Mouse (Mus musculus) left cerebral cortex, adult 2 months (tissue): Measurements from ENCODE around the gene Pdhb. TPM values are rescaled to one million over a fixed set of nuclear protein-coding genes. Genes with fewer than 3 reads are reported as not detected.
A peak's percentile ranks its signal among the peaks of the same experiment; 100 is the strongest.
"Not testable (repeated sequence)": the region's sequence is repeated elsewhere in the genome, so short reads cannot be mapped to it uniquely, and the experiment has no call there.

ENCODE experiments used
- DNase-seq, 2 experiments: peaks; one replicate each; pipeline ENCODE4 v3.0.0; 2021 to 2022; ENCODE audit warnings: low spot score in 2 of 2, mixed read lengths in 1 of 2; ENCODE audit errors: extremely low spot score in 1 of 2
- H3K27ac ChIP-seq: fragments of 200-600 bp; 2 replicates; pipeline ENCODE4 v1.8.1; 2022
- H3K4me3 ChIP-seq: fragments of 200-600 bp; 2 replicates; pipeline ENCODE4 v1.8.1; 2022
- CTCF ChIP-seq: fragments of 200-600 bp; IDR thresholded peaks from 2 replicates; pipeline ENCODE4 v1.8.1; 2022; ENCODE audit warnings: antibody characterized with exemption, mild to moderate bottlenecking, moderate library complexity
- intact Hi-C: fragments of 180-260 bp; cut with DNase I; formaldehyde crosslinking; loops from one replicate; pipeline ENCODE4 v1.15.1; 2025
- total RNA-seq, 2 experiments: library from RNA; stranded (reverse); gene quantifications; 2 replicates each; pipeline ENCODE4 v1.2.3; 2021

The Pdhb gene
- total RNA-seq, 2 experiments from 2014 or later = 159 to 168 TPM

GRCm38 (mm10) chr14:8151757-8152156 lies 21.1 kb downstream of the Pdhb start:
- intact Hi-C loops = loop anchor here (2.0 kb wide), 1 partner anchor 17 kb away; no protein-coding TSS in a partner anchor
- DNase-seq = no peak
- no peak for TF ChIP-seq CTCF
- Histone ChIP-seq H3K27ac (peak overlapping the region; percentile 74), H3K4me3 (no peak overlapping the region)

- Histone ChIP-seq H3K27ac (0 out of 2 replicates have a peak overlapping the region, but pooled peaks have one; percentile 41), H3K4me3 (no peak overlapping the region)
- intact Hi-C loops = no loop called here
- TF ChIP-seq CTCF = no peak
- peak in 1 of 2 experiments; percentile 39 for DNase-seq
Observed at GRCm38 (mm10) chr14:8148842-8149241, 24.0 kb downstream of the Pdhb start.

GRCm38 (mm10) chr14:8146611-8147223 lies 26.1 kb downstream of the Pdhb start:
- H3K27ac ChIP-seq = no peak overlapping the region
- no peak for DNase-seq
- no peak overlapping the region for H3K4me3 ChIP-seq
- TF ChIP-seq CTCF = no peak
- intact Hi-C loops = no loop called here

GRCm38 (mm10) chr14:8145594-8146558 lies 26.9 kb downstream of the Pdhb start:
- intact Hi-C loops = no loop called here
- H3K27ac ChIP-seq = no peak overlapping the region
- DNase-seq = no peak
- no peak for TF ChIP-seq CTCF
- H3K4me3 ChIP-seq = no peak overlapping the region

- no peak for DNase-seq
- intact Hi-C loops = no loop called here
- no peak for TF ChIP-seq CTCF
- H3K27ac ChIP-seq = no peak overlapping the region
- H3K4me3 ChIP-seq = no peak overlapping the region
Observed at GRCm38 (mm10) chr14:8141131-8141530, 31.7 kb downstream of the Pdhb start.

- intact Hi-C loops = no loop called here
- TF ChIP-seq CTCF = no peak
- Histone ChIP-seq H3K27ac (no peak overlapping the region), H3K4me3 (no peak overlapping the region)
- no peak for DNase-seq
Observed at GRCm38 (mm10) chr14:8139724-8140710, 32.8 kb downstream of the Pdhb start.

GRCm38 (mm10) chr14:8135130-8135529 lies 37.7 kb downstream of the Pdhb start:
- no peak for TF ChIP-seq CTCF
- intact Hi-C loops = loop anchor here (2.0 kb wide), 2 partner anchors 16 to 36 kb away; partner anchors contain the start of gene Pxk
- Histone ChIP-seq H3K4me3 (no peak overlapping the region), H3K27ac (no peak overlapping the region; the same call in 1 of the 2 replicates)
- no peak for DNase-seq

GRCm38 (mm10) chr14:8134234-8134633 lies 38.6 kb downstream of the Pdhb start:
- no peak for DNase-seq
- no peak overlapping the region for H3K27ac ChIP-seq
- no peak for TF ChIP-seq CTCF
- H3K4me3 ChIP-seq = no peak overlapping the region
- intact Hi-C loops = loop anchor here (2.0 kb wide), 2 partner anchors 17 to 35 kb away; partner anchors contain the start of gene Pxk

GRCm38 (mm10) chr14:8132789-8133188 lies 40.0 kb downstream of the Pdhb start:
- DNase-seq = no peak
- intact Hi-C loops = no loop called here
- Histone ChIP-seq H3K27ac (no peak overlapping the region), H3K4me3 (no peak overlapping the region)
- TF ChIP-seq CTCF = no peak

GRCm38 (mm10) chr14:8127971-8128370 lies 44.9 kb downstream of the Pdhb start:
- H3K4me3 ChIP-seq = no peak overlapping the region
- intact Hi-C loops = no loop called here
- TF ChIP-seq CTCF = no peak
- no peak for DNase-seq
- H3K27ac ChIP-seq = no peak overlapping the region

GRCm38 (mm10) chr14:8124046-8124881 lies 48.6 kb downstream of the Pdhb start:
- Histone ChIP-seq H3K4me3 (no peak overlapping the region), H3K27ac (no peak overlapping the region)
- TF ChIP-seq CTCF = no peak; the same call in 1 of the 2 replicates
- intact Hi-C loops = no loop called here
- no peak for DNase-seq

- H3K27ac ChIP-seq, H3K4me3 ChIP-seq, DNase-seq, intact Hi-C loops: not testable (repeated sequence)
Observed at GRCm38 (mm10) chr14:8123611-8124010, 49.2 kb downstream of the Pdhb start.
